Mouse (Mus musculus) cerebellum, adult 11-12 months (tissue): Measurements from ENCODE around the gene Bri3.

Experiments
- DNase-seq: peaks from one replicate; pipeline ENCODE4 v3.0.0; 2022

Bri3 gene

DNA sequence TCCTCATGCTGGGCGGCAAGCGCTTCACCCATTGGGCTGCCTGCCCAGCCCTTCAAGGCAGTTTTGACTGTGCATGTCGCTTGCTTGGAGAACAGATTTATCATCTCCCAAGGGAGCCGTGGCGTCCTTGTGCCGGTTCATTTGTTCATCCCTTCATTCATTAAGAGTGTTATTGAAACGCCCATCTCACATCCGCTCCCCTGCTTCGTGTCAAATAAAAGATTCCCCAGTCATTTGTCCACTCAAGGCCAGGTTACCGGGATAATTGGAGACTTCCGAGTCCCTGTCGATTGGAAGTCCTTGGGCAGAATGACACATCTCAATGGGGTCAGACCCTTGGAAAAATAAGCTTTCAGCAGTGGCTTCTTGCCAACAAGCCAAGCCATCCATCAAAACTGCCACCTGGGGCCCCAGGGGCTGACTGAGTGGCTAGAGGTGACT is 197.6 kb downstream of the Bri3 start:
- no peak for DNase-seq

DNA sequence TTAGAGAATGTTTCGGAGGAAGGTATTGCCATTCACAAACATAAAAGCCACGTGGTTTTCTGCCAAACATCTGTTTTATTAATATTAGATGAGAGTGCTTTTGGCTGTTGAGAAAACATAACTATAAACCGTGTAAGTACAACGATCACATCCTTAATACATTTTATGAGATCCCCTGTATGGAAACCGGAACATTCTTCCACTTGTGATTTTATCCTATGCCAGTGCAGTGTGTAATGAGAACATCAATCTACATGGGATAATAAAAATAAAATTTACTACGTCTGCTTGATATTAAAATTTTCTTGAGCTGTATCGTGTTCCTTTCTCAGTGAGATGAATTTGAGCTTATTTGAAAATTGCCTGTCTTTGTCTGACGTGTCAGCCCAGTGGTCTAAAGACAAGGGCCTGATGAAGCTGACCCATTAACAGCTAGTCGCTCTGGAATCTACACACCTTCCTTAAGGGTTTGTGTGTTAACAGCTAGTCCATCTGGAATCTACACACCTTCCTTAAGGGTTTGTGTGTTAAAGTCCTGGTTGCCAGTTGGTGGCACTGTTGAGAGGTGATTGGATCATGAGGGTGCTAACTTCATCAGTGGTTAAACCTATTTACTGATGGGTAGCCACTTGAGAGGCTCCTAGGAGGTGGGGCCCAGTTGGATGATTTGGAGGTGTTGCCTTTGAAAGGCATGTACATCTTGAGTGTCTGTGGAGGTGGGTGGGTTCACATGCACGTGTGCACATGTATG is 202.4 kb downstream of the Bri3 start:
- no peak for DNase-seq

DNA sequence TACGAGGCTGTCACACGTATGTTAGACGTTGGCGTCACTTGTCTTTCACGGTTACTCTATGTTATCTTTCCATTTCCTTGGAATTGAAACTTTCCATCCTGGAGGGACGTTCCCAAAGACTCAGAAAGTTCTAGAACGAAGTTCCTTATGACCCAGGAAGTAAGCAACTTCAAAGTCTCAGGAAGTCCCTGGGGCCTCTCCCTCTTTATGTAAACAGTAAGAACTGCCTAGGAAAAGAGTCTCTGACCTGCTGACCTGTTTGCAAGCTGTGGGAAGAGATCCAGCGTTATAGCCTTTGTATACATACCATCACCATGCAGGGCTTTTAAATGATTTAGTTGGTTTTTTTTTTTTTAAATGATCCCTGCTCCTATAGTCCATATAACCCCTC is 203.0 kb downstream of the Bri3 start:
- DNase-seq: no peak

DNA sequence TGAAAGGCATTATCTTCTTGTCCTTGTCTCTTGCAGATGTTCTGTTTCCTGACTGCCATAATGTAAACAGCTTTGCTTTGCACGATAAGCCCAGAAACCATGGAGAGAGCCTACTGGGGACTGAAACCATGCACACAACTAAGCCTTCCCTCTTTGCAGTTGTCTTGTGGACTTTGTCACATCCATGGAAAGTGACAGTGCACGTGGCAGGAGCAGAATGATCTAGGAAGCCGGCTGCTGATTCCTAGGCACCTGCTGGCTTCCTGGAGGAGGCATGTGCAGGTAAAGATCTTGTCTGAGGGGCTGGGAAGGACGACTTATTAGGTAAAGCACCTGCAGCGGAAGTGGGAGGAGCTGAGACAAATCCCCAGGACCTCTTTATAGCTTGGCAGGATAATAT is 203.7 kb downstream of the Bri3 start:
- DNase-seq: no peak

DNA sequence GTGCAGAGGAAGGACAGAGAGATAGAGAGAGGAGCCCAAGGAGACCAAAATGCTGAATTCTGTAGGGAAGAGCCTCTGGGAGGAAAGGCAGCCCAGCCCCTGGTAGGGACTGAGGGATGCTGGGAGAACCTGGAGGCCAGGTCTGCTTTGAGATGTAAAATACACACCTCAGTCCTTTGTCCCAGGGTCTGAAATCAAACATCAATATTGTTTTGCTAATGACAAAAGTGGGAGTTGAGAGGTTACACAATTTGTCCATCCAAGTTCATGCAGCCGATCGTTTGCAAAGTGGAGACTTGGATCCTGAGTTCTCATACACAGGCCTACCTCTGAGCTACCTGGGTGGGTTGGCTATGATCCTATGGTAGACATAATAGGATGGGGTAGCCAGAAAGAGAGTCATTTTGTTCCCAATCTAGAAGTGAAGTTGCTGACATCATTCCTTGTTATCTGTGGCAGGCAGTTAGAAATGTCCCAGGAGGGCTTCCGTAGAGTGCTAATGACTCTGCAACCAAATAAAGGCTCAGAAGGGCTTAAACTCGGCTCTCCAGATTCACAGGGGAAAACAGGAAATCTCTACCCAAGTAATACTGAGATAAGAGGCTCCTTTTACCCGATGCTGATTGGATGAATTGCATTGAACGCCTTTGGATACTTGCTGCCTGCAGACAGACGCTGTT is 208.7 kb downstream of the Bri3 start:
- no peak for DNase-seq

DNA sequence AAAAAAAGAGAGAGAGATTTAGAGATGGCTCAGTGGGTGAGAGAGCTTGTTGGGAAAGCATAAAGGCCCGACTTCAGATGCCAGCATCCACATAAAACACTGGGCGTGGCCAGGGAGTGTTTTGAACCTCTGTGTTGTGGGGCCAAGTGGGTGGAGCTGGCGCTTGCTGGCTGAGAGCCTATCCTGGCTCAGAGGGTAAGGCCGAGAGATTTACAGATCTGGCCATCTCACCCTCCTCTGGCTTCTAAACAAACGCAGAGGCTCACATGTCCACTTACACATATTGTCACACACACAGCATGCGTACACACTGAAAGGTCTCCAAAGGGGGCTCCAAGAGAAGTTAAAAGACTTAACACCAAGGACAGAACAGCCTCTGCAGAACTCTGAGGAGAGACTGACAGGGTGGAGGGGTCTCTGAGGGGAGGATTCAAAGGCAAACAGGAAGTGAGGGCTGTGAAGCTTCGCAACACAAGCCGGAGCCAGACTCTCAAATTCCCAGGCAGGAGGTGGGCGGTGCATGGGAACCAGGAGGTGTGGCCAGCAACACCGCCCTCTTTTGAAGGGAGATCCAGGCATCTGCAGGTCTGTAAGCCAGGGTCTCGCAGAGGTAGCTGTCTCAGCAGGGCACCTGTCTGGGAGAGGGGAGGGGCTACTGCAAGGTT is 213.5 kb downstream of the Bri3 start:
- no peak for DNase-seq

DNA sequence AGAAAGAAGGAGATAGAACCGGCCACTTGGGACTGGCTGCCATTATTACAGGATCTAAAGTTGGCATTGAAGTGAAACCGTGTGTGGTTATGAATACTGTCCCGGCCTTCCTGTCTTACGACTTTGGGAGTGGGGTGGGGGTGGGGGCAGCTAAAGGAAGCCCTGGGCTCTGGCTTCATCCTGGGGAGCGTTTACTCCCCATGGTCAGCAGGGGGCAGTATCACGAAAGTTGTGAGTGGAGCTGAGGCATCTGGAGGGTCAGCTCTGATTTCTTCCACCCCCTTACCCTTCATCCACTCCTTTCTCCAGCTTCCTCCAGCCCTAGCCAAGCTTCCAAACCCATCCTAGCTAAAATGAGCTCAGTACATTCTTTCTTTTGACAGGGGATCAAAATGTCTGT is 222.8 kb downstream of the Bri3 start:
- no peak for DNase-seq

DNA sequence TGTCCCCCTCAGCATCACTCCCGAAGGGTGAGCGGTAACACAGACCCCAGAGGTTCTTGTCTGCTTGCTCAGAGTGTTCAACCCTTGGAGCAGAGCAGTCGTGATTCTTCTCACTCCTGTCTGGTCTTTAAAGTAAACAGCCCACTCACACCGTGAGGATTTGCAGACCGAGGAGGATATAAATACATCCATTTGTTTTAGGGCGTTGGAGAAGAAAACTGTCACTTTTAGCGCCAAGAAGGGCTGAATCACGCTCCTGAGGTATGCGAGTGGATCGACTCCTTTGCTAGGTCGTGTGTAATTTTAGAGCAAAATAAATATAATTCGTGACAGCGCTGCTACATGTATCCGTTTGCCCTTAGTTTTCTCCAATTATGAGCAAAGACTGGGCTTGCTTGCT is 228.8 kb downstream of the Bri3 start:
- DNase-seq: no peak

DNA sequence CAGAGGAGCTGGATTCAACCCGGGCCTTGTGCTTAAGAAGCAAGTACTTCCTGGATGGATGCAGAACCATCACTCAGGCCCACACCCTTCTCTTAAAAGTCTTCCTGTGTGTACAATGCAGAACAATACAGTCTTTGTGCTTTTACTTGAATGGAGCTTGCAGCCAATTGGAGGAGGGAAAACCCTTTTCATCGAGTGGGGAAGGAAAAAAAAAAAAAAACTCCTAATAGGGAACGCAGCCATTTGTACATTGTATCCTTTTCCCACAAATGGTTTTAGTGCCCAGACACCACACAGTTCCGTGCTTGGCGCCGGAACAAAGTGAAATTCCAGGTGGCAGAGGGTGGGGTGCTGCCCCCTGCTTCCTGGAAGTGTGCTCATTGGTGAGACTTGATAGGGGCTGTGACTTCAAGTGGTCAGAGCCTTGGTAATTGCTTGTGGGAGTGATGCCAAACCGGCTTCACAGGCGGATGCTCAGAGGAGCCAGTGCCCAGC is 235.5 kb downstream of the Bri3 start:
- no peak for DNase-seq

DNA sequence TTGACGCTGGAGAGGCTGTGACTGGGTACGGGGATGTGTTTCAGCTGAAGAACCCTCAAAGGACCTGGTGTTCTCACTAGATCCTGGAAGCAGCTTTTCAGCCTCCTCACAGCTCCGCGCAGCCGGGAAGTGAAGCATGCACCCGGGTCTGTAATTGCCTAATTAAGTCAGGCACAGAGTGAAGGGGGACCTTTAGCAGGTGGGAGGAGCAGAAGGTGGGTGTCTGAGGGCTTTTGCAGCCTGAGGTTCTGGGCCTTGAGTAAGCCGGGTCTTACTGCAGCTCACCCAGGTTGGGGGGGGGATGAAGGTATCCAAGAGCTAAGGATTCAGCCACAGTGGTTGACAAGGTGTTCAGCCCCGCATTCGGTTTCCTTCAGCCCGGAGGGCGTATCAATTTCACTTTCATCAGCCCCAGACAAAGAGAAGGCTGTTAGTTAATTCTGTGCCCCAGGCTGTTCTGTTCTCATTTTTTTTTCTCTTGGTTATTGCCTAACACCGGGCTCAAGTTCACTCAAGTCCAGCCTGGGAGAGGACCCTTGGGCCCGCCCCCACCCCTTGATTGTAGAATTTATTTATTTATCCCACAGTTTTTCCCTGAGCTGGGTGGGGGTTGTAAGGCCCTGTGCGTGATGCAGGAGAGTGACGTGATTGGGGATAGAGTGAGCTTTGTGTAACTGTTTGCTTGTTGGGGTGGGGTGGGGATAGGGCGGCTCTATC is 239.6 kb downstream of the Bri3 start:
- no peak for DNase-seq

DNA sequence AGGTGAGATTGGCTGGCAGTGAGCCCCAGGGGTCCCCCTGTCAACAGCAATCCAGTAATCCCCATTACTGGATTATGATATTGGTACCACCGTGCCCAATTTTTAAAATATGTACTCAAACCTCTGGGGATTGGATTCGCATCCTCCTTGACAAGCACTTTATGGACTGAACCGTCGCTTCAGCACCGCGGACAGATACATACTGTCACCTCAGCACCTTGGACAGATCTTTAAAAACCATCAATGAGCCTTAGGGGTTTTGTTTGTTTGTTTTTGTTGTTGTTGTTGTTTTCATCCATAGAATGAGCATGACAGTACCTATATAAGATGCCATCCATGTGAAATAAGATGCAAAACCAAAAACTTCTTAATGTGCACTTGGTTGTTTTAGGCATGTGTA is 247.1 kb downstream of the Bri3 start:
- DNase-seq: no peak
